Mouse (Mus musculus): ENCODE measurements around the gene Rubcn. TPM values are rescaled to one million over a fixed set of nuclear protein-coding genes. Genes with fewer than 3 reads are reported as not detected.

Gene Rubcn
- 5.3 TPM for polyA plus RNA-seq (2014; fragmentation: Illumina TruSeq; extraction: RNeasy Lipid Tissue Mini Kit (QIAGEN cat#74804); ENCODE audit: low read depth, low replicate concordance)

GRCm38 (mm10) chr16:32877343-32878156 is at the start of gene Rubcn, which contains the start of gene Fyttd1:
Gene Rubcn, minus strand, starts transcription at chr16:32877766.
Gene Fyttd1, plus strand, starts transcription at chr16:32877500.

GRCm38 (mm10) chr16:32913937-32914881 is 36.6 kb upstream of the Rubcn start, which contains the start of gene Lrch3:
Gene Lrch3, plus strand, starts transcription at chr16:32914100.

GRCm38 (mm10) chr16:32810321-32810720 is 67.2 kb downstream of the Rubcn start, which contains the start of gene Smbd1:
Gene Smbd1, minus strand, starts transcription at chr16:32810477.

GRCm38 (mm10) chr16:32797426-32797689 is 80.2 kb downstream of the Rubcn start, which contains the start of gene Muc20:
Gene Muc20, minus strand, starts transcription at chr16:32797435.

Other genes with a start within 250 kb of the Rubcn start
- 1.2 TPM for gene Tnk2, start 233.9 kb downstream of the Rubcn start, polyA plus RNA-seq (2014; fragmentation: Illumina TruSeq; extraction: RNeasy Lipid Tissue Mini Kit (QIAGEN cat#74804); ENCODE audit: low read depth, low replicate concordance)
- gene Muc4, start 141.9 kb downstream of the Rubcn start, polyA plus RNA-seq (2014; fragmentation: Illumina TruSeq; extraction: RNeasy Lipid Tissue Mini Kit (QIAGEN cat#74804); ENCODE audit: low read depth, low replicate concordance) = not detected
- gene Muc20, start 80.3 kb downstream of the Rubcn start, polyA plus RNA-seq (2014; fragmentation: Illumina TruSeq; extraction: RNeasy Lipid Tissue Mini Kit (QIAGEN cat#74804); ENCODE audit: low read depth, low replicate concordance) = not detected
- gene Smbd1, start 67.3 kb downstream of the Rubcn start, polyA plus RNA-seq (2014; fragmentation: Illumina TruSeq; extraction: RNeasy Lipid Tissue Mini Kit (QIAGEN cat#74804); ENCODE audit: low read depth, low replicate concordance) = not detected
- 52.0 TPM for gene Fyttd1, start 266 bp downstream of the Rubcn start, polyA plus RNA-seq (2014; fragmentation: Illumina TruSeq; extraction: RNeasy Lipid Tissue Mini Kit (QIAGEN cat#74804); ENCODE audit: low read depth, low replicate concordance)
- 7.5 TPM for gene Lrch3, start 36.3 kb upstream of the Rubcn start, polyA plus RNA-seq (2014; fragmentation: Illumina TruSeq; extraction: RNeasy Lipid Tissue Mini Kit (QIAGEN cat#74804); ENCODE audit: low read depth, low replicate concordance)
- gene Iqcg, start 178.5 kb upstream of the Rubcn start, polyA plus RNA-seq (2014; fragmentation: Illumina TruSeq; extraction: RNeasy Lipid Tissue Mini Kit (QIAGEN cat#74804); ENCODE audit: low read depth, low replicate concordance) = 1.5 TPM
- 368 TPM for gene Rpl35a, start 178.7 kb upstream of the Rubcn start, polyA plus RNA-seq (2014; fragmentation: Illumina TruSeq; extraction: RNeasy Lipid Tissue Mini Kit (QIAGEN cat#74804); ENCODE audit: low read depth, low replicate concordance)
- gene Lmln, start 184.8 kb upstream of the Rubcn start, polyA plus RNA-seq (2014; fragmentation: Illumina TruSeq; extraction: RNeasy Lipid Tissue Mini Kit (QIAGEN cat#74804); ENCODE audit: low read depth, low replicate concordance) = 0.61 TPM